Mouse (Mus musculus) CH12.LX (cell line): ENCODE results near the gene Fryl. TPM values are rescaled to one million over a fixed set of nuclear protein-coding genes. Genes with fewer than 3 reads are reported as not detected.
A peak's percentile ranks its signal among the peaks of the same experiment; 100 is the strongest.

Source experiments
- DNase-seq: peaks from one replicate; pipeline ENCODE4 v3.0.0-alpha.2; 2013; ENCODE audit errors: extremely low read depth
- H3K27ac ChIP-seq: 2 replicates; pipeline ENCODE4 v1.5.1; 2012; ENCODE audit warnings: low read depth, mild to moderate bottlenecking, control low read depth, moderate library complexity; ENCODE audit not compliant: insufficient read depth
- H3K27me3 ChIP-seq: replicated peaks from 2 replicates; pipeline ENCODE3; 2012; ENCODE audit warnings: inconsistent platforms
- H3K36me3 ChIP-seq, 2 experiments: replicated peaks in 1 of 2; 2 replicates each; pipeline versions ENCODE3 to v1.6.1; 2012; ENCODE audit warnings: inconsistent platforms in 1 of 2, low read length in 1 of 2, mild to moderate bottlenecking in 1 of 2, mixed read lengths in 1 of 2, moderate library complexity in 1 of 2; ENCODE audit not compliant: control insufficient read depth in 1 of 2, insufficient read depth in 1 of 2
- H3K4me1 ChIP-seq, 2 experiments: 2 replicates each; pipeline ENCODE4 v1.6.1; 2012; ENCODE audit warnings: inconsistent platforms in 1 of 2, moderate library complexity in 1 of 2; ENCODE audit not compliant: insufficient read depth in 2 of 2, control insufficient read depth in 1 of 2
- H3K4me2 ChIP-seq: 2 replicates; pipeline ENCODE4 v1.6.1; 2012; ENCODE audit warnings: low read depth, mild to moderate bottlenecking, control low read depth; ENCODE audit not compliant: poor library complexity, insufficient read depth, severe bottlenecking
- H3K4me3 ChIP-seq, 3 experiments: fragments of 150-350 bp in 1 of 3; sonication (generic) in 1 of 3; replicated peaks in 1 of 3; 2 replicates each; pipeline versions ENCODE3 to v1.5.1; 2011 to 2012; ENCODE audit warnings: low read depth in 2 of 3, low read length in 2 of 3, mild to moderate bottlenecking in 2 of 3, moderate library complexity in 2 of 3, control low read depth in 1 of 3, improper control_type of control experiment in 1 of 3, inconsistent platforms in 1 of 3, mixed read lengths in 1 of 3; ENCODE audit not compliant: poor library complexity in 1 of 3
- H3K79me2 ChIP-seq: replicated peaks from 2 replicates; pipeline ENCODE4 v1.6.1; 2012; ENCODE audit warnings: mild to moderate bottlenecking, moderate library complexity; ENCODE audit not compliant: control insufficient read depth, poor library complexity, insufficient read depth, severe bottlenecking; ENCODE audit errors: extremely low read depth
- H3K9ac ChIP-seq: 2 replicates; pipeline ENCODE4 v1.6.1; 2012; ENCODE audit warnings: low read depth, mild to moderate bottlenecking, control low read depth, moderate library complexity; ENCODE audit not compliant: insufficient read depth
- H3K9me3 ChIP-seq: replicated peaks from 2 replicates; pipeline ENCODE3; 2012; ENCODE audit warnings: low read length, inconsistent platforms, mixed read lengths
- BHLHE40 ChIP-seq: IDR thresholded peaks from 2 replicates; pipeline ENCODE4 v1.6.1; 2011; ENCODE audit warnings: mild to moderate bottlenecking, low read depth, low read length, improper control_type of control experiment
- CHD2 ChIP-seq: IDR thresholded peaks from 2 replicates; pipeline ENCODE4 v1.6.1; 2011; ENCODE audit warnings: low read length, improper control_type of control experiment
- CTCF ChIP-seq, 2 experiments: IDR thresholded peaks in 1 of 2; conservative IDR thresholded peaks in 1 of 2; 2 replicates each; pipeline ENCODE4 v1.5.1; 2011 to 2012; ENCODE audit warnings: low read depth in 2 of 2, low read length in 2 of 2, improper control_type of control experiment in 1 of 2, inconsistent platforms in 1 of 2, mild to moderate bottlenecking in 1 of 2, moderate library complexity in 1 of 2
- ELF1 ChIP-seq: IDR thresholded peaks from 2 replicates; pipeline ENCODE4 v1.6.1; 2014; ENCODE audit warnings: low read depth, mild to moderate bottlenecking, inconsistent platforms, low read length, improper control_type of control experiment
- GABPA ChIP-seq: IDR thresholded peaks from 2 replicates; pipeline ENCODE4 v1.6.1; 2012; ENCODE audit warnings: low read depth, low read length, improper control_type of control experiment, inconsistent platforms; ENCODE audit not compliant: insufficient replicate concordance
- JUN ChIP-seq: IDR thresholded peaks from 2 replicates; pipeline ENCODE4 v1.6.1; 2011; ENCODE audit warnings: low read depth, mild to moderate bottlenecking, low read length, improper control_type of control experiment, moderate library complexity; ENCODE audit not compliant: insufficient read depth
- JUND ChIP-seq: conservative IDR thresholded peaks from 2 replicates; pipeline ENCODE4 v1.6.1; 2011; ENCODE audit warnings: low read depth, low read length, improper control_type of control experiment
- KAT2A ChIP-seq: IDR thresholded peaks from 2 replicates; pipeline ENCODE4 v1.6.1; 2012; ENCODE audit warnings: low read length, improper control_type of control experiment, inconsistent platforms; ENCODE audit not compliant: insufficient replicate concordance
- MAFK ChIP-seq: IDR thresholded peaks from 2 replicates; pipeline ENCODE4 v1.6.1; 2011; ENCODE audit warnings: low read length, improper control_type of control experiment; ENCODE audit not compliant: insufficient replicate concordance
- MAX ChIP-seq: IDR thresholded peaks from 2 replicates; pipeline ENCODE4 v1.6.1; 2011; ENCODE audit warnings: low read length, improper control_type of control experiment
- MXI1 ChIP-seq: IDR thresholded peaks from 2 replicates; pipeline ENCODE4 v1.6.1; 2011; ENCODE audit warnings: mild to moderate bottlenecking, low read depth, low read length, improper control_type of control experiment
- MYC ChIP-seq: IDR thresholded peaks from 2 replicates; pipeline ENCODE4 v1.6.1; 2011; ENCODE audit warnings: low read depth, mild to moderate bottlenecking, improper control_type of control experiment, low read length
- PAX5 ChIP-seq: IDR thresholded peaks from 2 replicates; pipeline ENCODE4 v1.6.1; 2012; ENCODE audit warnings: low read length, inconsistent platforms, mixed read lengths
- POLR2A ChIP-seq: IDR thresholded peaks from 2 replicates; pipeline ENCODE4 v1.6.1; 2011; ENCODE audit warnings: low read depth, mild to moderate bottlenecking, improper control_type of control experiment, low read length
- POLR2AphosphoS2 ChIP-seq: IDR thresholded peaks from 2 replicates; pipeline ENCODE4 v1.6.1; 2011; ENCODE audit warnings: low read depth, low read length, improper control_type of control experiment
- RAD21 ChIP-seq: IDR thresholded peaks from 2 replicates; pipeline ENCODE4 v1.6.1; 2011; ENCODE audit warnings: low read depth, mild to moderate bottlenecking, low read length, improper control_type of control experiment, moderate library complexity
- RCOR1 ChIP-seq: conservative IDR thresholded peaks from 2 replicates; pipeline ENCODE4 v1.6.1; 2012; ENCODE audit warnings: low read depth, mild to moderate bottlenecking, inconsistent platforms, low read length, improper control_type of control experiment
- SIN3A ChIP-seq: IDR thresholded peaks from 2 replicates; pipeline ENCODE4 v1.6.1; 2012; ENCODE audit warnings: low read length, improper control_type of control experiment, inconsistent platforms
- SMC3 ChIP-seq: IDR thresholded peaks from 2 replicates; pipeline ENCODE4 v1.6.1; 2011; ENCODE audit warnings: low read depth, low read length, improper control_type of control experiment
- TCF12 ChIP-seq: IDR thresholded peaks from 2 replicates; pipeline ENCODE4 v1.6.1; 2014; ENCODE audit warnings: low read depth, mild to moderate bottlenecking, inconsistent platforms, low read length, improper control_type of control experiment
- UBTF ChIP-seq: IDR thresholded peaks from 2 replicates; pipeline ENCODE4 v1.6.1; 2012; ENCODE audit warnings: low read depth, mild to moderate bottlenecking, inconsistent platforms, low read length, improper control_type of control experiment, moderate library complexity
- ZC3H11A ChIP-seq: IDR thresholded peaks from 2 replicates; pipeline ENCODE4 v1.6.1; 2012; ENCODE audit warnings: low read depth, mild to moderate bottlenecking, inconsistent platforms, low read length, improper control_type of control experiment
- ZKSCAN1 ChIP-seq: IDR thresholded peaks from 2 replicates; pipeline ENCODE4 v1.6.1; 2012; ENCODE audit warnings: low read depth, inconsistent platforms, low read length, improper control_type of control experiment, borderline replicate concordance
- ZMIZ1 ChIP-seq: IDR thresholded peaks from 2 replicates; pipeline ENCODE4 v1.6.1; 2012; ENCODE audit warnings: low read depth, mild to moderate bottlenecking, inconsistent platforms, low read length, improper control_type of control experiment
- dilution Hi-C: fragments of 300-500 bp; cut with MboI; formaldehyde crosslinking; loops from 2 replicates; pipeline ENCODE4 v1.14.3; 2020; ENCODE audit warnings: low sequenced_read_pairs; ENCODE audit not compliant: extremely low pct_unique_long_range_greater_than_20kb, extremely low pct_ligation_motif_present
- in situ Hi-C: fragments of 300-500 bp; cut with MboI; formaldehyde crosslinking; loops from 3 replicates; pipeline ENCODE4 v1.14.3; 2019; ENCODE audit warnings: low sequenced_read_pairs, low pct_ligation_motif_present, low pct_unique_long_range_greater_than_20kb, mixed read lengths
- polyA plus RNA-seq: library from polyadenylated mRNA; unstranded; fragments of >175 nt; gene quantifications from 2 replicates; pipeline ENCODE4 v1.2.1, GENCODE M21; 2012; ENCODE audit warnings: low read depth; ENCODE audit not compliant: insufficient read length
- total RNA-seq, 2 experiments: library from RNA; depleted of rRNA; stranded (reverse); fragments of 300-350 nt in 1 of 2; fragments of >200 nt in 1 of 2; gene quantifications; 2 replicates each; pipeline ENCODE4 v1.2.3; 2012 to 2014

Gene Fryl
- total and polyA plus RNA-seq, 3 experiments = 23.2 to 38.4 (median 31.3) TPM

GRCm38 (mm10) chr5:73192870-73193576 lies 63.4 kb downstream of the Fryl start:
- no peaks in the 10 kb centered on the region for H3K9me3 ChIP-seq
- no peak overlapping the region for H3K4me3 ChIP-seq
- H3K79me2 ChIP-seq = 0 out of 2 replicates have a peak, but pooled peaks cover 4% of the 10 kb centered on the region
- peaks cover 0 to 26% of the 10 kb centered on the region in 2 experiments for H3K36me3 ChIP-seq
- H3K27me3 ChIP-seq = no peaks in the 10 kb centered on the region
- H3K4me2 ChIP-seq = peak overlapping the region; percentile 35; the same call in 1 of the 2 replicates
- DNase-seq = no peak
- in situ Hi-C loops = loop anchor here (10.0 kb wide), 1 partner anchor 48 kb away; no protein-coding TSS in a partner anchor
- H3K4me1 ChIP-seq = peaks cover 19 to 79% of the 10 kb centered on the region in 2 experiments
- TF ChIP-seq ZKSCAN1 = no peak
- TF ChIP-seq SIN3A = 0 out of 2 replicates have a peak, but pooled peaks have one; percentile 22
- TF ChIP-seq, all 38 proteins: peak for 1
- Histone ChIP-seq H3K9ac (peak overlapping the region; percentile 23; the same call in 1 of the 2 replicates), H3K27ac (peak overlapping the region; percentile 75)
- dilution Hi-C loops = no loop called here

GRCm38 (mm10) chr5:73191765-73192164 lies 64.7 kb downstream of the Fryl start:
- DNase-seq = no peak
- Histone ChIP-seq H3K27ac (no peak overlapping the region), H3K4me3 (no peak overlapping the region), H3K9ac (no peak overlapping the region), H3K27me3 (no peaks in the 10 kb centered on the region)
- in situ Hi-C loops = loop anchor here (10.0 kb wide), 1 partner anchor 47 kb away; no protein-coding TSS in a partner anchor
- TF ChIP-seq MYC = no peak
- TF ChIP-seq JUN = no peak
- no peak for TF ChIP-seq PAX5
- TF ChIP-seq ELF1 = no peak
- no peak for TF ChIP-seq MAX
- no peak for TF ChIP-seq UBTF
- TF ChIP-seq BHLHE40 = no peak
- TF ChIP-seq MXI1 = no peak
- no peak for TF ChIP-seq CHD2
- no peak for TF ChIP-seq SMC3
- TF ChIP-seq, all 38 proteins: peak for 0
- H3K4me1 ChIP-seq = peaks cover 17 to 75% of the 10 kb centered on the region in 2 experiments
- 0 out of 2 replicates have a peak, but pooled peaks cover 3% of the 10 kb centered on the region for H3K79me2 ChIP-seq
- no peak overlapping the region for H3K4me2 ChIP-seq
- peaks cover 0 to 27% of the 10 kb centered on the region in 2 experiments for H3K36me3 ChIP-seq
- dilution Hi-C loops = no loop called here
- H3K9me3 ChIP-seq = no peaks in the 10 kb centered on the region

GRCm38 (mm10) chr5:73190164-73190563 lies 66.3 kb downstream of the Fryl start:
- no peaks in the 10 kb centered on the region for H3K9me3 ChIP-seq
- peaks cover 1% of the 10 kb centered on the region; the same call in 1 of the 2 replicates for H3K79me2 ChIP-seq
- no peak overlapping the region for H3K9ac ChIP-seq
- no peaks in the 10 kb centered on the region for H3K27me3 ChIP-seq
- in situ Hi-C loops (loop anchor here (10.0 kb wide), 1 partner anchor 45 kb away; no protein-coding TSS in a partner anchor), dilution Hi-C loops (no loop called here)
- H3K4me1 ChIP-seq = peaks cover 14 to 63% of the 10 kb centered on the region in 2 experiments
- H3K4me3 ChIP-seq = no peak overlapping the region
- H3K4me2 ChIP-seq = no peak overlapping the region; the same call in 1 of the 2 replicates
- H3K36me3 ChIP-seq = peaks cover 3 to 35% of the 10 kb centered on the region in 2 experiments
- no peak for DNase-seq
- no peak overlapping the region for H3K27ac ChIP-seq
- TF ChIP-seq ELF1 (no peak), JUND (no peak), ZMIZ1 (no peak), RCOR1 (no peak), JUN (no peak), CTCF (conservative IDR thresholded peaks at IDR 0.05 in 1 of 2, IDR thresholded peaks at IDR 0.05 in 1 of 2; ENCODE audit: low read depth in 2 of 2, low read length in 2 of 2) (no peak), SIN3A (no peak), ZC3H11A (no peak), POLR2AphosphoS2 (no peak), RAD21 (no peak), GABPA (no peak), TCF12 (no peak), MAFK (no peak), POLR2A (no peak), KAT2A (no peak), MAX (no peak), BHLHE40 (no peak)
